ENCODE assay signal across 10 mouse cellular contexts in genomic region chr11:52765678-52766254, GRCm38 (mm10). TPM values are rescaled to one million over a fixed set of nuclear protein-coding genes. Genes with fewer than 3 reads are reported as not detected.
DNase-seq lines count a peak whose midpoint lies in the region; ATAC-seq and TF ChIP-seq lines count a peak whose summit lies in the region.
"Had no signal": no experiment of that assay in that cellular context is flagged by ENCODE, and none has a peak within 500 bp of the region (broad histone marks: within the 10 kb centered on the region; RNA-seq: fewer than 3 reads in every experiment).

No protein-coding gene starts in this region.

- DNase-seq in CH12.LX (ENCODE audit: extremely low read depth), result no peak
- peak; percentile 83 for DNase-seq in forebrain, embryonic 14.5 days (ENCODE audit: low spot score)
- peak; percentile 75 for DNase-seq in hindbrain, embryonic 14.5 days (ENCODE audit: low spot score)
- peak; percentile 24 to 26 for DNase-seq in left cerebral cortex, adult 8-10 months (ENCODE audit: low spot score in 2 of 2)
- peak; percentile 95 for DNase-seq in midbrain, embryonic 11.5 days (ENCODE audit: low spot score, missing footprints)
- DNase-seq in telencephalon, adult 2 months (ENCODE audit: low read depth, low spot score), result peak; percentile 53
- no peak for DNase-seq in gastrocnemius, adult 8-10 months (ENCODE audit: low spot score in 2 of 2)

- peak in 1 of 2 experiments; percentile 58; a peak in 2 of 4 replicates for TF ChIP-seq CTCF in CH12.LX (conservative IDR thresholded peaks at IDR 0.05 in 1 of 2, IDR thresholded peaks at IDR 0.05 in 1 of 2; ENCODE audit: low read depth in 2 of 2, low read length in 2 of 2)

- no peaks in the 10 kb centered on the region for H3K36me3 ChIP-seq in CH12.LX (replicated peaks in 1 of 2; ENCODE audit: control insufficient read depth in 1 of 2, insufficient read depth in 1 of 2, low read length in 1 of 2)
- H3K36me3 ChIP-seq in forebrain, embryonic 14.5 days (ENCODE audit: control insufficient read depth, insufficient read depth, low read length), result no peaks in the 10 kb centered on the region
- no peaks in the 10 kb centered on the region for H3K36me3 ChIP-seq in hindbrain, embryonic 14.5 days (replicated peaks; ENCODE audit: control insufficient read depth, insufficient read depth)
- no peaks in the 10 kb centered on the region for H3K36me3 ChIP-seq in midbrain, embryonic 11.5 days (ENCODE audit: control insufficient read depth, insufficient read depth, low read length)

- no peak for TF ChIP-seq EP300 in CH12.LX (IDR thresholded peaks at IDR 0.05; ENCODE audit: low read length)

- H3K79me2 ChIP-seq in CH12.LX (replicated peaks; ENCODE audit: control insufficient read depth, extremely low read depth, insufficient read depth, poor library complexity, severe bottlenecking), result no peaks in the 10 kb centered on the region

- no peak overlapping the region for H3K27ac ChIP-seq in CH12.LX (ENCODE audit: insufficient read depth, low read depth)
- H3K27ac ChIP-seq in forebrain, embryonic 14.5 days (ENCODE audit: low read depth, low read length), result no peak overlapping the region
- no peak overlapping the region for H3K27ac ChIP-seq in hindbrain, embryonic 14.5 days
- H3K27ac ChIP-seq in midbrain, embryonic 11.5 days (ENCODE audit: low read depth, low read length), result no peak overlapping the region
- H3K27ac ChIP-seq: macrophage had no signal

- peak; percentile 62; the same call in 1 of the 2 replicates for ATAC-seq in cerebellum, adult (ENCODE audit: insufficient number of reproducible peaks, low FRiP score, low TSS enrichment)
- 0 out of 2 replicates have a peak, but pooled peaks have one; percentile 42 for ATAC-seq in forebrain, embryonic 14.5 days
- ATAC-seq in hindbrain, embryonic 14.5 days (ENCODE audit: low FRiP score), result no peak
- ATAC-seq in midbrain, embryonic 11.5 days (ENCODE audit: low FRiP score), result 0 out of 2 replicates have a peak, but pooled peaks have one; percentile 40
- ATAC-seq: Patski had no signal

- H3K9me3 ChIP-seq in CH12.LX (replicated peaks; ENCODE audit: low read length), result peaks cover 17% of the 10 kb centered on the region
- no peaks in the 10 kb centered on the region for H3K9me3 ChIP-seq in forebrain, embryonic 14.5 days (replicated peaks; ENCODE audit: control insufficient read depth, low read length)
- H3K9me3 ChIP-seq in hindbrain, embryonic 14.5 days (ENCODE audit: control insufficient read depth, low read length), result no peaks in the 10 kb centered on the region
- no peaks in the 10 kb centered on the region for H3K9me3 ChIP-seq in midbrain, embryonic 11.5 days (ENCODE audit: control insufficient read depth, low read length)

- H3K4me1 ChIP-seq in CH12.LX (ENCODE audit: control insufficient read depth in 1 of 2, insufficient read depth in 2 of 2), result peaks cover 0 to 7% of the 10 kb centered on the region in 2 experiments; a peak in 1 of 4 replicates
- no peaks in the 10 kb centered on the region for H3K4me1 ChIP-seq in forebrain, embryonic 14.5 days (ENCODE audit: control insufficient read depth, insufficient read depth, low read length)
- H3K4me1 ChIP-seq in hindbrain, embryonic 14.5 days (replicated peaks; ENCODE audit: control insufficient read depth, insufficient read depth, low read length), result peaks cover 12% of the 10 kb centered on the region
- H3K4me1 ChIP-seq in midbrain, embryonic 11.5 days (ENCODE audit: control insufficient read depth, insufficient read depth, low read length), result peaks cover 14% of the 10 kb centered on the region

- 5% methylated on average over 21 of the region's 21 CpGs for WGBS in forebrain, embryonic 14.5 days
- 2% methylated on average over 21 of the region's 21 CpGs for WGBS in hindbrain, embryonic 14.5 days
- WGBS in midbrain, embryonic 11.5 days, result 3% methylated on average over 21 of the region's 21 CpGs

- no peak overlapping the region for H3K4me2 ChIP-seq in CH12.LX (ENCODE audit: insufficient read depth, low read depth, poor library complexity, severe bottlenecking)
- H3K4me2 ChIP-seq in forebrain, embryonic 14.5 days (ENCODE audit: low read length), result peak overlapping the region; percentile 100
- peak overlapping the region; percentile 97 for H3K4me2 ChIP-seq in hindbrain, embryonic 14.5 days (replicated peaks)
- H3K4me2 ChIP-seq in midbrain, embryonic 11.5 days, result peak overlapping the region; percentile 99

- dilution Hi-C loops in CH12.LX (cut with MboI; ENCODE audit: extremely low pct_ligation_motif_present, extremely low pct_unique_long_range_greater_than_20kb, low sequenced_read_pairs), result no loop called here

- no peak for TF ChIP-seq POLR2A in CH12.LX (IDR thresholded peaks at IDR 0.05; ENCODE audit: low read depth, low read length)

- TF ChIP-seq RAD21 in CH12.LX (IDR thresholded peaks at IDR 0.05; ENCODE audit: low read depth, low read length), result peak; percentile 26

- in situ Hi-C loops in CH12.LX (cut with MboI; ENCODE audit: low pct_ligation_motif_present, low pct_unique_long_range_greater_than_20kb, low sequenced_read_pairs), result no loop called here

- no peak overlapping the region for H3K9ac ChIP-seq in CH12.LX (ENCODE audit: insufficient read depth, low read depth)
- peak overlapping the region; percentile 65; the same call in 1 of the 2 replicates for H3K9ac ChIP-seq in forebrain, embryonic 14.5 days (ENCODE audit: low read length)
- peak overlapping the region; percentile 69; the same call in 1 of the 2 replicates for H3K9ac ChIP-seq in hindbrain, embryonic 14.5 days
- H3K9ac ChIP-seq in midbrain, embryonic 11.5 days (ENCODE audit: low read length), result no peak overlapping the region

- H3K27me3 ChIP-seq in CH12.LX (replicated peaks), result peaks cover 16% of the 10 kb centered on the region
- peaks cover 41% of the 10 kb centered on the region for H3K27me3 ChIP-seq in forebrain, embryonic 14.5 days (replicated peaks; ENCODE audit: control insufficient read depth, insufficient read depth, low read length)
- H3K27me3 ChIP-seq in hindbrain, embryonic 14.5 days (ENCODE audit: control insufficient read depth, insufficient read depth, low read length), result peaks cover 28% of the 10 kb centered on the region
- H3K27me3 ChIP-seq in midbrain, embryonic 11.5 days (ENCODE audit: control insufficient read depth, insufficient read depth, low read length), result peaks cover 40% of the 10 kb centered on the region

- no peak overlapping the region for H3K4me3 ChIP-seq in CH12.LX (replicated peaks in 1 of 3; ENCODE audit: low read depth in 2 of 3, low read length in 2 of 3, poor library complexity in 1 of 3)
- peak overlapping the region; percentile 62 for H3K4me3 ChIP-seq in forebrain, embryonic 14.5 days (ENCODE audit: low read depth, low read length)
- peak overlapping the region; percentile 61 for H3K4me3 ChIP-seq in hindbrain, embryonic 14.5 days (replicated peaks; ENCODE audit: low read length)
- H3K4me3 ChIP-seq in midbrain, embryonic 11.5 days (ENCODE audit: low read depth, low read length), result peak overlapping the region; percentile 50

TF ChIP-seq in CH12.LX, 34 proteins besides CTCF, POLR2A, EP300 and RAD21:
- TF ChIP-seq RCOR1 (conservative IDR thresholded peaks at IDR 0.05; ENCODE audit: low read depth, low read length) (no peak), UBTF (IDR thresholded peaks at IDR 0.05; ENCODE audit: low read depth, low read length) (no peak), SMC3 (IDR thresholded peaks at IDR 0.05; ENCODE audit: low read depth, low read length) (peak; percentile 38), ZKSCAN1 (IDR thresholded peaks at IDR 0.05; ENCODE audit: borderline replicate concordance, low read depth, low read length) (no peak), USF1 (IDR thresholded peaks at IDR 0.05; ENCODE audit: low read depth, low read length) (no peak)

RNA-seq across cellular contexts. Expression of gene Fstl4, which starts 1.3 kb away (rescaled TPM):
- not detected in 2 replicates for total RNA-seq in CH12.LX (2012; rRNA removed)
- total RNA-seq in CH12.LX (2014; rRNA removed), result not detected in 2 replicates
- polyA plus RNA-seq in CH12.LX (2012; ENCODE audit: insufficient read length, low read depth), result not detected in 2 replicates
- 2.4 and 3.6 TPM in 2 replicates for polyA plus RNA-seq in forebrain, embryonic 14.5 days (2014; fragmentation: Nextera tagmentation; extraction: Ambion mirVana)
- 10.1 and 10.5 TPM in 2 replicates for polyA plus RNA-seq in hindbrain, embryonic 14.5 days (2014; fragmentation: Nextera tagmentation; extraction: Ambion mirVana)
- total RNA-seq in left cerebral cortex, adult 8-10 months (2022), result 10 to 100 TPM; 27.9 to 29.7 (median 28.9) TPM
- polyA plus RNA-seq in midbrain, embryonic 11.5 days (2014; fragmentation: Nextera tagmentation; extraction: Ambion mirVana), result 0.64 and 0.90 TPM in 2 replicates
- not detected for total RNA-seq in gastrocnemius, adult 8-10 months (2022)
- polyA plus RNA-seq: macrophage, Patski had no signal

Comparison
In these comparisons a context has a peak if more than half of its experiments do, and no peak if none do; other contexts are left out.
1. DNase-seq: peak in forebrain, embryonic 14.5 days (single experiment), hindbrain, embryonic 14.5 days (single experiment), left cerebral cortex, adult 8-10 months (2 of 2), midbrain, embryonic 11.5 days (single experiment) and telencephalon, adult 2 months (single experiment); none in CH12.LX (single experiment) and gastrocnemius, adult 8-10 months (0 of 2).
2. H3K4me3 ChIP-seq: peak in forebrain, embryonic 14.5 days (single experiment), hindbrain, embryonic 14.5 days (single experiment) and midbrain, embryonic 11.5 days (single experiment); none in CH12.LX (0 of 3).
3. H3K9ac ChIP-seq: peak in forebrain, embryonic 14.5 days (single experiment) and hindbrain, embryonic 14.5 days (single experiment); none in CH12.LX (single experiment) and midbrain, embryonic 11.5 days (single experiment).